Mouse (Mus musculus) embryonic fibroblast, embryonic 13.5 days (primary cell): ENCODE results near the gene Strn. TPM values are rescaled to one million over a fixed set of nuclear protein-coding genes. Genes with fewer than 3 reads are reported as not detected.
A peak's percentile ranks its signal among the peaks of the same experiment; 100 is the strongest.

Experiments used
- H3K27ac ChIP-seq: 2 replicates; pipeline ENCODE4 v1.5.1; 2012; ENCODE audit warnings: low read length, control low read depth, inconsistent platforms; ENCODE audit not compliant: insufficient read depth
- H3K4me1 ChIP-seq: 2 replicates; pipeline ENCODE4 v1.6.1; 2011; ENCODE audit warnings: low read length; ENCODE audit not compliant: control insufficient read depth, insufficient read depth
- H3K4me3 ChIP-seq: 2 replicates; pipeline ENCODE4 v1.5.1; 2011; ENCODE audit warnings: mild to moderate bottlenecking, control low read depth, low read length; ENCODE audit not compliant: insufficient read depth
- CTCF ChIP-seq: IDR thresholded peaks from 2 replicates; pipeline ENCODE4 v1.5.1; 2011; ENCODE audit warnings: mild to moderate bottlenecking, control low read depth, low read length, moderate library complexity, borderline replicate concordance; ENCODE audit not compliant: insufficient read depth
- POLR2A ChIP-seq: IDR thresholded peaks from 2 replicates; pipeline ENCODE4 v1.6.1; 2011; ENCODE audit warnings: low read depth, mild to moderate bottlenecking, control low read depth, low read length, moderate library complexity
- polyA plus RNA-seq: library from polyadenylated mRNA; stranded (reverse); fragments of >200 nt; gene quantifications from 2 replicates; pipeline ENCODE4 v1.2.4, GENCODE M21; 2011; ENCODE audit warnings: low read depth; ENCODE audit not compliant: missing spikeins, insufficient read length

The Strn gene
- polyA plus RNA-seq, 1 experiment: 26.6 TPM

GRCm38 (mm10) chr17:78621863-78622262 is 115.1 kb downstream of the Strn start:
- no peak overlapping the region for H3K4me3 ChIP-seq
- H3K4me1 ChIP-seq: no peaks in the 10 kb centered on the region
- TF ChIP-seq POLR2A (no peak), CTCF (no peak)
- no peak overlapping the region for H3K27ac ChIP-seq

- H3K4me1 ChIP-seq: no peaks in the 10 kb centered on the region
- TF ChIP-seq CTCF: no peak
- no peak for TF ChIP-seq POLR2A
- no peak overlapping the region for H3K27ac ChIP-seq
- H3K4me3 ChIP-seq: no peak overlapping the region
Measured at GRCm38 (mm10) chr17:78620740-78621139, 116.3 kb downstream of the Strn start.

- H3K4me1 ChIP-seq: no peaks in the 10 kb centered on the region
- no peak overlapping the region for H3K4me3 ChIP-seq
- TF ChIP-seq POLR2A (no peak), CTCF (no peak)
- no peak overlapping the region for H3K27ac ChIP-seq
Measured at GRCm38 (mm10) chr17:78619981-78620380, 117.0 kb downstream of the Strn start.

GRCm38 (mm10) chr17:78618164-78618693 is 118.8 kb downstream of the Strn start:
- TF ChIP-seq POLR2A (no peak), CTCF (no peak)
- no peak overlapping the region for H3K4me3 ChIP-seq

GRCm38 (mm10) chr17:78615096-78615495 is 121.9 kb downstream of the Strn start:
- H3K4me3 ChIP-seq: no peak overlapping the region
- no peaks in the 10 kb centered on the region for H3K4me1 ChIP-seq
- no peak overlapping the region for H3K27ac ChIP-seq
- TF ChIP-seq POLR2A (no peak), CTCF (no peak)

More at GRCm38 (mm10) chr17:78618164-78618693, 118.8 kb downstream of the Strn start:
- Histone ChIP-seq H3K27ac (no peak overlapping the region), H3K4me1 (no peaks in the 10 kb centered on the region)

- Histone ChIP-seq H3K4me3 (no peak overlapping the region), H3K4me1 (no peaks in the 10 kb centered on the region), H3K27ac (no peak overlapping the region)
- TF ChIP-seq POLR2A: no peak
- no peak for TF ChIP-seq CTCF
Measured at GRCm38 (mm10) chr17:78614481-78614880, 122.5 kb downstream of the Strn start.

- Histone ChIP-seq H3K4me1 (no peaks in the 10 kb centered on the region), H3K4me3 (no peak overlapping the region), H3K27ac (no peak overlapping the region)
- TF ChIP-seq CTCF (peak; percentile 51; the same call in 1 of the 2 replicates), POLR2A (no peak)
Measured at GRCm38 (mm10) chr17:78611117-78611516, 125.9 kb downstream of the Strn start.

- H3K27ac ChIP-seq: no peak overlapping the region
- TF ChIP-seq POLR2A (no peak), CTCF (no peak)
- no peak overlapping the region for H3K4me3 ChIP-seq
- no peaks in the 10 kb centered on the region for H3K4me1 ChIP-seq
Measured at GRCm38 (mm10) chr17:78609191-78609855, 127.7 kb downstream of the Strn start.

- no peak overlapping the region for H3K4me3 ChIP-seq
- TF ChIP-seq CTCF: no peak
- no peak for TF ChIP-seq POLR2A
Measured at GRCm38 (mm10) chr17:78608716-78609115, 128.3 kb downstream of the Strn start.

GRCm38 (mm10) chr17:78608135-78608670 is 128.8 kb downstream of the Strn start:
- TF ChIP-seq CTCF (no peak), POLR2A (no peak)
- Histone ChIP-seq H3K4me3 (no peak overlapping the region), H3K27ac (no peak overlapping the region), H3K4me1 (no peaks in the 10 kb centered on the region)

More at GRCm38 (mm10) chr17:78608716-78609115, 128.3 kb downstream of the Strn start:
- Histone ChIP-seq H3K4me1 (no peaks in the 10 kb centered on the region), H3K27ac (no peak overlapping the region)
